Mouse (Mus musculus) activated CD4-positive, CD25-positive, alpha-beta regulatory T cell, adult 4 months (primary cell): ENCODE data around the gene Sv2b. TPM values are rescaled to one million over a fixed set of nuclear protein-coding genes. Genes with fewer than 3 reads are reported as not detected.
"Not testable (repeated sequence)": the region's sequence is repeated elsewhere in the genome, so short reads cannot be mapped to it uniquely, and the experiment has no call there.

Experiments
- ATAC-seq: one replicate; pipeline ENCODE4 v1.8.0; 2017
- polyA plus RNA-seq, 2 experiments: library from polyadenylated mRNA; unstranded; fragments of 100-300 nt; shearing (Covaris generic); gene quantifications; one replicate each; pipeline ENCODE4 v1.2.1; 2017

The Sv2b gene
- not detected for polyA plus RNA-seq

DNA sequence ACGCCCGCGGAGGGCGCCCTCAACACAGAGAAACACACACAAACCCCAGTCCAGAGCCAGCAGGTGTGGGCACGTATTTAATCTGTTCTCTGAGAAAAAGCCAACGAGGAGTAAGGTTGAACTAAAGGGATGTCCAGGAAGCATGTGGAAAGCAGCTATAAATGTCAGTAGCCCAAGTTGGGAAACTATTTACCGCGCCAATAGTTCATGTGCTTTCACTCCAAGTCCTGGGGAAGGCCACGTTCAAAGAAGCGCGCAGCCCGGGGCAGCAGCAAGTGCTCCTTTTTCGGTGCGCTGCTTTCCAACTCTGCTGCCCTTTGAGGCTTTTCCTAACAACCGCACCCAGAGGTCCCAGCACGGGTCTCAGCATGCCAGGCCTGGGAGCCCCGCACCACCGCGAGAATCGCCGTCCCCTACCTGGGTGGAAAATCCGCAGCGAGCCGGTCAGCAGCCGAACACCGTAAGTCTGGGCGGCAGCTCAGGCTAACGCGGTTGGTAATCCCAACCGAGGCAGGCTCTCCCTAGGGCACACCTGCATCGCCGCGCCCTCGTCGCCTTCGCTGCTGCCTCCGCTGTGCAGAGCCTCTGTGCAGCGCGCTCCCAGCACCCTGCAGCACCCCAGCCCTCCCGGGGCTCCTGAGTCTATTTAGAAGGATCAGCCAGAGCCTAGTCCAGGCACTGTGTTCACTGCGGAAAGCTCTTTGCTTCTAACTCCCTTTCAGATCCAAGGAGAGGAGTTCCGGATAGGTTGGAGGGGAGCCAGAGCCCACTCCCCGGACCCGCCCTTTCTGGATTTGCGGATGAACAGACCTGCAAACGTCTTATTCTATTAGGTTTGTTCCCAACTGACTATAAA is at the start of gene Sv2b:
Gene Sv2b (minus strand): TSS at position 806 of the 856 bp plus-strand sequence.
- ATAC-seq: no peak

DNA sequence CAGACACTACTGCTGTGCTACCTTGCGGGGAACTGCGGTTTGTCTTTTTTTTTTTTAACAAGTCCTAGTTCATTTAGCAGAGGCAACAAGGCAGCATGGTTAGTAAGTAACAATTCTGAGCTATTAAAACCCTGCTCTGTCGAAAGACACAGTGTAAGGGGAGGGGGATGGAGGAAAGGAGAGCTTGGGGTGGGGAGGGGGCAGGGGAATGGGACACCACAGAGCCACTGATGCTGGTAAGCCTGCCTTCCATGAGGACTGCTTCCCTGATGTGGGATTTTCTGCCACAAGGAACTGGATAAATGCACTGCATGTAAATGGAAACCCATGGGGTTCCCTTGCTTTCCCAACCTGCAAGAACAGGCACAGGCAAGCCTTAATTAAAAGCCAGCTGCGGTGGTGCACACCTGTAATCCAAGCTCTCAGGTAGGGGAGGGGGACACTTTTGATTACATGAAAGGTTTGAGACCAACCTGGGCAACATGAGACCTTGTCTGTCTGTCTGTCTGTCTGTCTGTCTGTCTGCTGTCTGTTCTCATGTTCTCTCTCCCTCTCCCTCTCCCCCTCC is 49.3 kb upstream of the Sv2b start:
- no peak for ATAC-seq

DNA sequence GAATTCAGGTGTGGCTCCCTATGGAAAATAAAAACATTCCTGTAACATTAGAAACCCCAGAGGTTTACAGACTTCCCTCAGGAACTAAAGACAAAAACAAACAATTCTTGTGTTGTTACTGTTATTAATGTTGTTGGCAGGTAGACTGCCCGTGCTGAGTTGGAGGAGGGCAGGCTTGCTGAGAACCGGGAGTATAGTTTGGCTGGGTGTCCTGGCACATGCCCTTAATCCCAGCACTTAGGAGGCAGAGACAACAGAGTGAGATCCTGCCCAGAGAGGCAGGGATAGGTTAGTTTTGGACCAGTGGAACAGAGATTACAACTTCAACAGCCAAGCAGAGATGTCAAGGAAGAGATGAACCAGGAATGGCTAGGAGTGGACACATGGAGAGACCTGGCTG is 46.5 kb upstream of the Sv2b start:
- ATAC-seq: no peak

DNA sequence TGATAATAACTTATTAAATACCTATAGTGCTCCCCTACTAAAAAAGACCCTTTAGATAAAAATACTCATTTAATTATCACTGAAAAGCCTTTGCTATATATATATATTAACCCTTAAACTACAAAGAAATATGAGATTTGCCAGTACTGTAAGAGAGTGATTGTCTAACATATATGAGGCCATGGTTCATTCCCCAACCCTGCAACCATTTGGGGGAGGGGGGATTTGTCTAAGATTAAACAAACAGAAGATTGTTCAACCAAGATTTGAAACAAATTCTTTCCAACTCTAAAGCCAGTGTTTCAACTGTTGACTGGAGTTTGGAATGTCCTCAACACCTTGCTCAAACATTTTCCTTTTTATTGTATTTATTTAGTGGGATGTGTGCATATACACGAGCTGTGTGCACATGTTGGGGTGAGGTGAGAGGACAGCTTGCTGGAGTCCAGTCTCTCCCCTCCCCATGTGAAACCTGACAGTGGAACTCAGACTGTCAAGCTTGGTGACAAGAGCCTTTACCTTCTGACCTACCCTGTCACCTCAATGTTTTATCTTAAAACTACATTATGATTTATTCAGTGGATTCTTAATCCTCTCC is 43.8 kb upstream of the Sv2b start:
- no peak for ATAC-seq

DNA sequence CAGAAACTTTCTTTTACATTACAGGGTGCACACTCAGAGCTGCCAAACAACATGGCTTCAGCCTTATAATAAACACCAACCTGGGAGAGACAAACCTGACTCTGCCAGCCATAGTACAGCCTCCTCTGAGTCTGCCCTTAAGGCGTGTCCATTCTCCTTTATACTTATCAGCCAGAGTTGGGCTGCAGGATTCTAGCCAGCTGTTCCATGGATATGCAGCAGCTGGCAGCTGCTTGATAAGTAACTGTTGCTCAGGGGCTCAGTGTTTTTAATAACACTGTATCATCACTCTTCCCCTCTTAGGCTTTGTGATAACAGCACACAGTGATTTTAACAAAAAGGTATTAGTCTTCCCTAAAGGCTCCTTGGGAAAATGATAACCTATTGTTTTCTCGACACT is 41.1 kb upstream of the Sv2b start:
- no peak for ATAC-seq

DNA sequence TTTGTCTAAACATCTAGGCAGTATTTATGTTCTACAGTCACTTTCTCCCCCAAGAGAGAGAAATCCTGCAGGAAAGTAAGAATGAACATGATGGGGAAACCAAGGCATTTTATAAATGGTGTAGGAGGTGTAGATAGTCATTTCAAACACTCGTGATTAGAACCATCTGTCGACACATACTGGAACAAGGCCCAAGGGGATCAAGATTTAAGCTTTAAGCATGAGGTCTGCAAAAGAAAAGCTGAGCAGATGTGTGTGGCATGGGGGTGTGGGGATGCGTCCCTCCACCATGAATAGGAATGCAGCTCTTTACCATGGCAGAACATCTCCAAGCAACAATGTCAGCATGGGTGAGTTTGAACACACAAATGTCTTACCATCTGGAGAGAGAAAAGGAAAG is 23.2 kb upstream of the Sv2b start:
- no peak for ATAC-seq

DNA sequence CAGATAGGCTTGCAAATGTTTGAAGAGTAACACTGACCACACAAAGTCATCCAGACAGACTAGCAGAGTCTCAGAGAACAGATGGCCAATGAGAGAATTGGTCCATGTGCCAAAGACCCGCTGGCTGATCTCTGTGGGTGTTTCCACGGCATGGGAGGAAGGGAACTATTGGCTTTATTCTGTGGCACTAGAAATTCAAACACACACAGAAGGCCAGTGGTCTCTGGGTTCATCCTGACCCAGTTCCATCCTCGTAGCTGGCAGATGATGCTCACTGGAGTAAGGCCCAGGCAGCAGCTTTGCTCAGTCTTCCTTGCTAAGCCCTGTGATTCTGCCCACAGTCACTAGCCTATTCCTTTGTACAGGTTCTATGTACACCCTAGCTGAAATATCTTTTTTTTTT is 20.7 kb upstream of the Sv2b start:
- no peak for ATAC-seq

DNA sequence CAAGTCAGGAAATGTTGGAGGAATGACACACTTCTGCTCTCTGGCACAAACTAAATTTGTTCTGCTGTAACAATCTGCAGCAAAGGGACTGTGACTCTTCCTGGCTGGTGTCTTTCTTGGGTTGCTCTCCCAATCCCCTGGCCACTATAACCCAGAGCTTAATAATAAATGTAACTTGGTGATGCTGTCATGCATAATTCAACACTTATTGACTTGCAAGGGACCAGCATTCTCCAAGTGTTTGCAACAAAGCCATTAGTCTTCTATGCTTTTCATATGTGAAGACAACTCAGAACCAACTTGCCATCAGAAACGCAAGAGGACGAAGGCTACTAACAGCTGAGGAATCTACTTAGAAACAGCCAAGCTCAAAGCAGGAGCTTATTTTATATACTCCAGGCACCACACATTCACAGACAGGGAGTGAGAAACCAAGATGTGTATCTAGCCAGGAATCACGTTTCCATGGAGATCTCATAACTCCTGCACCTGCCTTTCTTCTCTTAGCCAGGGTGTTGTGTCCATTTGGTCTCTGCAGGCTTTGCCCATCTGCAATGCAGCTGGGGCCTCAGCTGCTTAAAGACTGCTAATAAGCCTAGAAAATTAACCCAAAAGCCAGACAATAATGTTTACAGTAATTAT is 19.8 kb upstream of the Sv2b start:
- no peak for ATAC-seq

DNA sequence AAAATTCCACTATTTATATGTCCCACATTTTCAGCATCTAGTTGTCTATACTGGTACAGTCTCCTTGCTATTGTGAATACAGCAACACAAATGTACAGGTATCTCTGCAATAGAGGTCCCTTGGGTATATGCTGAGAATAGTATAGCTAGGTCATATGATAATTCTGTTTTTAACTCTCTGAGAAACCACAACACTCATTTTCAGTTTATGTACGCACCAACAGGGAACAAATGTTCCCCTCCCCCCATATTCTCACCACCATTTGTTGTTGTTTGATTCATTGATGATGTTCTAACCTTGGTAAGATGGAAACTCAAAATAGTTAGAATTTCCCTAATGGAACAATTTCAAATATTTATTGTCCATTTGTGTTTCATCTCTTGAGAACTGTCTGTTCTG is 16.2 kb upstream of the Sv2b start:
- ATAC-seq: no peak

DNA sequence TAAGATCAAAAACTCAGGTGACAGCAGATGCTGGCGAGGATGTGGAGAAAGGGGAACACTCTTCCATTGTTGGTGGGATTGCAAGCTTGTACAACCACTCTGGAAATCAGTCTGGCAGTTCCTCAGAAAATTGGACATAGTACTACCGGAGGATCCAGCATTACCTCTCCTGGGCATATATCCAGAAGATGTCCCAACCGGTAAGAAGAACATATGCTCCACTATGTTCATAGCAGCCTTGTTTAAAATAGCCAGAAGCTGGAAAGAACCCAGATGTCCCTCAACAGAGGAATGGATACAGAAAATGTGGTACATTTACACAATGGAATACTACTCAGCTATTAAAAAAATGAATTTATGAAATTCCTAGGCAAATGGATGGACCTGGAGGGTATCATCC is 13.7 kb upstream of the Sv2b start:
- not testable (repeated sequence) for ATAC-seq

DNA sequence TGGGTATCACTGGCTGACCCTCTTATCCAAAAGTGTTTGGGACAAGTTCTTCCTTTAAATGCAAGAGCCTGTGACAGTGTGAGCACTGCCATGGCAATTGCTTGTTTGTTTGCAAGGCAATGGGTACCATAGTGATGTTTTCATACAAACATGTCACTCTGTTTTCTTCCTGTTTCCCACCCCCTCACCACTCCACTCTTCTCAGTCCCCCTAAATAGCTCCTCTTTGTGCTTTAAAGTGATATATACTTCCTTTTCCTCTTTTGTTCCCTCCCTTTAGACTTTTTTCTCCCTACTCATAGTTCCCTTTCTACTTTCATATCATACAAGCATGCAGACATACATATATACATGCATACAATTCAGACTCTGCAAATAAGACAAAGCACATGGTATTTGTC is 10.9 kb upstream of the Sv2b start:
- ATAC-seq: no peak

DNA sequence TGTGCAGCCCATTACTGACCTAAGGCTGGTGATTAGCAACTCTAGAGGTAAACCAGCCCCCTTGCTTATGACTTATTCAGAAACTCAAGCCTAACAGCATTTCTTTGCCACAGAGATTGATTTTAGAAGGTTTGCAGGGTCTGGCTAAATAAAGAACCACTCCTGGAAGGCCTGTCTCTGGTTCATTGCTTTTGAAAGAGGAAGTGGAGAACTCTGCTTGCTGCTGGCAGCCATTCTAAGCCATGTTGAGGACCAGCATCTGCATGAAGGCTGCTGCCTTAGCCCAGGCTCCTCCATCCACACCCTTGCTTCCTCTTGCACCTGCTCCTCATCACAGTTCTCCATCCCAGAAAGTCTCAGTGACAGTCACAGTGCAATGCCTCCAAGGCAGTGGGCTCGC is 9.3 kb upstream of the Sv2b start:
- ATAC-seq: no peak

DNA sequence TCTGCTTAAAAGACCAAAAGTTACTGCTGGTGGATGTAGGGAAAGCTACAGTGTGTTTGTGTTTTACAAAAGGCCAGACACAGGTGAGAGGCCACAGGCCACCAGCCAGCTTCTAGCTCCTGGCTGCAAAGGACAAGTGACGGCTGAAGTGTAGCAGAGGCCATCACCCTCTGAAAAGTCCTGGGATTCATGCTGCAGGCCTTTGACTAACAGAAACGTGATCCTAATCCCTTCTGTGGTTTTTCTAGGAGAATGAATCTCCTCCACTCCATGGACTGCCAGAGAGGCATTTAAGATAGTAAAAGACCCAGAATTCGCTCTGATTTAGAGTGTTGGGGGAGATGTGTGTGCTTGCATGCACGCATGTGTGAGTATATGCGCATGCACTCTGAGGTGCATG is 5.8 kb upstream of the Sv2b start:
- ATAC-seq: no peak

DNA sequence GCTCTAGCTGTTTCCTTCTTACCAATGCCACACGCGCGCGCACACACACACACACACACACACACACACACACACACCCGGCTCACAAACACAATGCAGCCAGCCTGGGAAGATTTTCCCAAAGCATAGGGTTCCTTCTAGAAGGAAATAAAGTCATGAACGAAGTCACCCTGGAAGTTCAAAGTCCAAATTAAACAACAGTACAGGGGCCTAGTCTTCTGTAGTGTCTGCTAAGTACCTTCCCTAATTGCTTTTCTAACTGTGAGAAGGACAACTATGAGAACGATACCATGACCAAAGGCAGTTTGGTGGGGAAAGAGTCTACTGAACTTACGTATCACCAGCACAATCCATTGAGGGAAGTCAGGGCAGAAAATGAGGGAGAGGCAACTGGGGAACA is 508 bp upstream of the Sv2b start:
- no peak for ATAC-seq

DNA sequence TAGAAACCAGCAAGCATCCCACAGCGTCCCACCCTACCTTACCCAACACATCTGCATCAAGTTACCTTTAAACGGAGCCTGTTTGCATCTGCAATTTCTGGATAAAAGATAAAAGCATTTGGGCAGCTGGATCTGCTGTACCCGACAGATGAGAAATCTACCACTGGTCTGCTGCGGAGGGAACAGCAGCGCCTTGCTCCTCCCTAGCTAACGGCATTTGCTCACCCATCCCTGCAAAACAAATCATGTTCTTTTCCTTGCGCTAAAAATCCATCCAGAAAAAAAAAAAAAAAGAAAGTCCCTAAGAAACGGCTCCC is 964 bp downstream of the Sv2b start:
- ATAC-seq: no peak

DNA sequence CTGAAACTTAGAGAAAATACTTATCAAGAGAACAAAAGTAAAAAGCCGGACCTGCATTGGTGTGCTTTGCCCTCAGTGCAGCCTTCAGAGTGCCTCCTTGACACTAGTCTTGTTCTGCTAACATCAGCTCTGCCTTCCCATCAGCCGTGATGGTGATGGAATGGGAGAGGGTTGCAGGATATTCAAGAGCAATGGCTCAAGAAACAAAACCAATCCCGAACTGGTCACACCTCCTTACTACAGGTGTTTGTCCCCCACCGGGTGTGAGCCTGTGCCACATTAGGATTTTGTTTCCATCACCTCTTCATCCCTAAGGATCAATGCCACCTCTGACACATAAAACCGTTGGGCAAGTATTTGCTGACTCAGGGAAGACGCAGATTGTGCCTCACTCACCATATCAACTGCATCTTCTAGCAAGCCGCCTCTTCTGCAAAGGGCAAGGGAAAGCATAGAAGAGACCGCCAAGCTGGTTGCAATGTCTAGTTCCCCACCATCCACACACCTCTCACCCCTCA is 1.4 kb downstream of the Sv2b start:
- ATAC-seq: no peak

DNA sequence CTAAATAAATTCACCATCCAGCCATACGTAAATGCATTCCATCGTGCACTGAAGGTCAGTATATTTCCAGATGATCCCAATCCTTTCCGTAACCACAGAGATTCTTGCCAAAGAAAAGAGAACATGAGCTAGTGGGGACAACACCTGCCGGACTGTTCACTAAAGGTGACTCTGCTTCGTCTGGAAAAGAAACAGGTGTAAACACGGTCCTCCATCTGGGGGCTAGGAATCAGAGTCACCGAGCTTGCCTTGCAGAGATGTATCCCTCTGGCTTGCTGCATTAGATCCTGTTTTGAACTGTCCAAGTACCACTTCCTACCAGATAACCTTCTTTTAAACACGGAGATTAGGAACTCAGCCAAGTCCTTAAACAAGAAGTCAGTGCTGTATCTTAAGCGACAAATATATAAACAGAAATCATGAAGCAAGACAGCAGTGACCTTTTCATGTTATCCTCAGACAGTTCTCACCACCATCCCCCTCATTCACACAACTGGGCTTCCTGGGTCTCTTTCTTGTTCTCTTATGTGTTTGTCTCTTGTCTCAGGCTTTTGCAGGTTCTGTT is 3.1 kb downstream of the Sv2b start:
- ATAC-seq: no peak

DNA sequence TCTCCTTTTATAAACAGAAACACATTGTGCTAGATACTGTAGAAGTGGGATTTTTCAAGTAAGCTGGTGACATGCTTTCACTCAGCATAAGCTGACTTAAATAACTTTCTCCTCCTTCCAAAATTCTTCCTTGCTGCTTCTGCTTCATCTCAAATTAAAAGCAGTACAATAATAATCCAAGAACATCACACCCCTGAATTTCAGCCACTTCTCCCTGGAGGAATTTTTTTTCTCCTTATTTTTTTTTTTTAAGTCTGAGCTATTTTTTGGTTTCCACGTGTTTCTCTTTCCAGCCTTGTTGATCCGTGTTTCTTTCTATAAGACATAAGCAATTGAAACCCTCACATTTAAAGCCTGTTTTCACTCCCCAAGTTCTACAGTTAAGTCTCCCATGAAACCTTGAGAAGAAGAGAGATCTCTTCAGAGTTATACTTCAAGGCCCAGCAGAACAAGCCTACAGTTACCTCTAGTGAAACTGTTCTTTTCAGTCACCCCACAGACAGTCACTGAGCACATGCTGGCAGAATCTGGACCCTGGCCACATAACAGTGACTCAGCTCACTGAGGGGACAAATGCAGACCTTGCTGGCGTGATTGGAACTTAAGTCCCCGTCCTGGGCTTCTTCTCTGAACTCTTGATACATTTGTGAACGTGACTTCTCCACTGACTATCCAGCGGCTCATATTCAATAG is 6.4 kb downstream of the Sv2b start:
- ATAC-seq: no peak

DNA sequence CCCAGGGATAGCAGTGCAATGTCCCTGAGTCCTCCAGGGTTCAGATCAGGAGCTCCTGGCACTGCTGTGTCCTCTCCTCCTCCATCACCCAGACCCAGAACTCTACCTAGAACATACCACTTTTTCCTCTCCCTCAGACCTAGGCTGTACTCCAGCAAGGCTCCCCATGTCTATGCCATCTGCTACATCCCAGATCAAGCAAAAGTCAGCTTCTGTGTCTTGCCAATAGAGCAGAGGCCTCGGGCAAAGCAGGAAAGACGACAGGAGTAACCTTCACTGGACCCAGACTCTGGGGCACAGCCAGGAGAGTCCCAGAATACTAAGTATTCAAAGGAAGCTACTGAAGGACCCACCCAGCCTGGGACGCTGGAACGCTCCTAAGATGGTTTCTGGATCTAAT is 9.8 kb downstream of the Sv2b start:
- ATAC-seq: no peak

DNA sequence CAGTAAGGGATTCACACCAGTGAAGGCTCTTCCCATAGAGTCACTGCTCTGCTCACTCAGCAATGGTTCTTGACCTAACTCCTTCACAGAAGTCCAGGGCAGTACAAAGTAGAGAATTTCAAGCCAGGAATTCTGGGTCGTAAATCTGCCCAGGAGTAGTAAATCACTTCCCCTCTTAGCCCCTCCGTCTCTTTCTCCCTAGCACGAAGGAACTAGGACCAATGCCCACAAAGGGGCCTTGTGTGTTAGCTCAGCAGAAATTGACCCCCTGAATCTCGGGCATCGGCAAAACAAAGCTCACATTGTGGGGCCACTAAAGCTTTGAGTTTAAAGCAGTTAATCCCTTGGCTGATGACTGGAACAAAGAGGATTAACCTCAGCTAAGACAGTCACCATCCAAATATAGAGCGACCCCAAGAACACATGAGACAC is 12.4 kb downstream of the Sv2b start:
- ATAC-seq: no peak

DNA sequence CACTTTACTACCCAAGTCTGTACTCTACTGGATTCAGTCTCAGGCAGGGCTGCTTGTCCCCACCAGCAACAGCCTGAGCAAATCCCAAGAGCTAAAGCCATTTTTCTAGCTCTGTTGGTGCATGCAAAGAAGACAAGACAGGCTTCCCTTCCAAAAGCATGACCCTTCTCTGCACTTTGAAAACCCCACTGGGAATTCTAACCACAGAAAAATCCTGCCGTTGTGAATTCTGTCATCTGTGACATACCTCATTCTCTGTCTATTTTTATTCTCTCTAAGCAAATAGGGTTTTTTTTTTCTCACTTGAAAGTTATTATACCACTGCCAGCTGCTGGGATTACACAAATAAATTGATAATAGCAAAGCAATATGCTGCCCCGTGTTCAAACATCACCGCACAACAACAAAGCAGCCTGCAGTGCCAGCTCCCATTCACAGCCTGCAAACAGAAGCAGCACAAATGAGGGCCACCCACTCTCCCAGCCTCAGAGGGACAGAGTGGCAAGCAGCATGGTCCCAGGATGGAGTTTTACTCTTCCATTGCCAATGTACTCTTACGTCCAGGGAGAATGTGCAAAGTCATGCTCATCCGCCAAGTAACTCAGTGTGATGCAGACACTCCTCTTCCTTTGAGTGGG is 13.7 kb downstream of the Sv2b start:
- no peak for ATAC-seq

DNA sequence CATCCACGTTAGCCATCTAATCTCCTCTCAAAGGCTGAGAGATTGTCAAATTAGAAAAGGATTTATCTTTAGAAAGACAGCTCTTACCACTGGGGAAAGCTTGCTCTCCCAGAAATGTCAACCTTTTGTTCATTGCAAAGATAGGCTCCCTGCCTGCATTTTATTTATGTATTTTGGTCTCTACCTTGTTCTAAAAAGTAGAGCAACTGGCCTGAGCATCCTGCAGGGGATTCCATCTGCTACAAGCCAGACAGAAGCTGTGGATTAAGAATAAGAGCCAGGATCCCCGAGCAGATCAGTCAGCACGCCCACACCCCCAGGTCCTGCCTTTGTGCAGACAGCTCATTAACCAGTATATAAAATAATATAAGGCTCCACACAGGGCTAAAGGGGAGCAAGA is 16.8 kb downstream of the Sv2b start:
- no peak for ATAC-seq
